Mouse (Mus musculus) Patski (cell line): ENCODE results near the gene Gabrd. TPM values are rescaled to one million over a fixed set of nuclear protein-coding genes. Genes with fewer than 3 reads are reported as not detected.

Experiments
- ATAC-seq: fragments of 100-300 bp; one replicate; pipeline ENCODE4 v1.8.0; 2021
- CTCF ChIA-PET: fragments of 350-600 bp; sonication (Branson Sonifier 250); formaldehyde crosslinking; loops from one replicate; lab custom pipeline; 2022; ENCODE audit warnings: inconsistent platforms; lab: Charles Lee
- POLR2A ChIA-PET: fragments of 350-600 bp; sonication (Branson Sonifier 250); formaldehyde crosslinking; loops from one replicate; lab custom pipeline; 2022; ENCODE audit warnings: antibody characterized with exemption, inconsistent platforms; lab: Charles Lee
- DNase-seq: peaks from one replicate; pipeline ENCODE4 v3.0.0-alpha.2; 2011; ENCODE audit warnings: low read depth, low spot score
- H3K27me3 ChIP-seq: fragments of 371-371 bp; one replicate; pipeline ENCODE4 v1.5.1; 2021
- CTCF ChIP-seq: fragments of 100-300 bp; IDR thresholded peaks from one replicate; pipeline ENCODE4 v1.5.1; 2021
- in situ Hi-C: fragments of 300-500 bp; cut with MboI; formaldehyde crosslinking; loops from 3 replicates; pipeline ENCODE4 v1.11.1; 2018; ENCODE audit warnings: low pct_unique_long_range_greater_than_20kb, mixed read lengths
- polyA plus RNA-seq: library from polyadenylated mRNA; unstranded; gene quantifications from one replicate; pipeline ENCODE4 v1.2.3, GENCODE M21; 2021

Gabrd gene
- polyA plus RNA-seq, 1 experiment from 2014 or later, result not detected

GRCm38 (mm10) chr4:155361303-155361791, 36.6 kb downstream of the Gabrd start, which contains the start of gene Prkcz:
Gene Prkcz (minus strand): TSS chr4:155361361.
- ChIA-PET CTCF (interaction anchor here (1.2 kb wide), 1 partner anchor 36 kb away, joined by 3 read pairs; no protein-coding TSS in a partner anchor), POLR2A (interaction anchor here (0.6 kb wide), 1 partner anchor 239 kb away, joined by 3 read pairs; no protein-coding TSS in a partner anchor)
- DNase-seq, result peak; percentile 59
- in situ Hi-C loops, result no loop called here
- TF ChIP-seq CTCF, result no peak
- ATAC-seq, result peak; percentile 93
- no peaks in the 10 kb centered on the region for H3K27me3 ChIP-seq

- peak; percentile 3 for ATAC-seq
- POLR2A ChIA-PET, result interaction anchor here (0.7 kb wide), 1 partner anchor 193 kb away, joined by 8 read pairs; no protein-coding TSS in a partner anchor
- in situ Hi-C loops, result no loop called here
- no peak for DNase-seq
- CTCF ChIA-PET, result interaction anchor here (1.2 kb wide), 1 partner anchor 36 kb away, joined by 3 read pairs; no protein-coding TSS in a partner anchor
- no peaks in the 10 kb centered on the region for H3K27me3 ChIP-seq
- TF ChIP-seq CTCF, result no peak
These were observed 37.1 kb downstream of the Gabrd start for GRCm38 (mm10) chr4:155360856-155361255.

GRCm38 (mm10) chr4:155359560-155360464, 38.1 kb downstream of the Gabrd start:
- TF ChIP-seq CTCF, result no peak
- DNase-seq (no peak), ATAC-seq (no peak)
- in situ Hi-C loops, result no loop called here
- ChIA-PET CTCF (interaction anchor here (1.2 kb wide), 1 partner anchor 37 kb away, joined by 3 read pairs; no protein-coding TSS in a partner anchor), POLR2A (interaction anchor here (0.7 kb wide), 1 partner anchor 195 kb away, joined by 8 read pairs; no protein-coding TSS in a partner anchor)
- no peaks in the 10 kb centered on the region for H3K27me3 ChIP-seq

GRCm38 (mm10) chr4:155357601-155358000, 40.3 kb downstream of the Gabrd start:
- TF ChIP-seq CTCF, result no peak
- ATAC-seq (no peak), DNase-seq (no peak)
- ChIA-PET CTCF (no interaction called here), POLR2A (no interaction called here)
- in situ Hi-C loops, result no loop called here
- H3K27me3 ChIP-seq, result no peaks in the 10 kb centered on the region

GRCm38 (mm10) chr4:155356354-155356753, 41.6 kb downstream of the Gabrd start:
- DNase-seq (no peak), ATAC-seq (no peak)
- ChIA-PET POLR2A (no interaction called here), CTCF (no interaction called here)
- H3K27me3 ChIP-seq, result no peaks in the 10 kb centered on the region
- in situ Hi-C loops, result no loop called here
- TF ChIP-seq CTCF, result no peak

GRCm38 (mm10) chr4:155354546-155354945, 43.4 kb downstream of the Gabrd start:
- ATAC-seq, result no peak
- ChIA-PET CTCF (no interaction called here), POLR2A (no interaction called here)
- DNase-seq, result no peak
- in situ Hi-C loops, result no loop called here
- no peak for TF ChIP-seq CTCF
- H3K27me3 ChIP-seq, result no peaks in the 10 kb centered on the region

GRCm38 (mm10) chr4:155354035-155354434, 43.9 kb downstream of the Gabrd start:
- ChIA-PET POLR2A (no interaction called here), CTCF (no interaction called here)
- DNase-seq, result no peak
- ATAC-seq, result no peak
- H3K27me3 ChIP-seq, result no peaks in the 10 kb centered on the region
- TF ChIP-seq CTCF, result no peak
- in situ Hi-C loops, result no loop called here

- DNase-seq (no peak), ATAC-seq (no peak)
- in situ Hi-C loops, result no loop called here
- ChIA-PET POLR2A (no interaction called here), CTCF (no interaction called here)
- no peak for TF ChIP-seq CTCF
- H3K27me3 ChIP-seq, result no peaks in the 10 kb centered on the region
These were observed 45.3 kb downstream of the Gabrd start for GRCm38 (mm10) chr4:155352581-155352980.

- no peaks in the 10 kb centered on the region for H3K27me3 ChIP-seq
- DNase-seq (no peak), ATAC-seq (no peak)
- CTCF ChIA-PET, result no interaction called here
- POLR2A ChIA-PET, result no interaction called here
- TF ChIP-seq CTCF, result no peak
- in situ Hi-C loops, result no loop called here
These were observed 51.6 kb downstream of the Gabrd start for GRCm38 (mm10) chr4:155346350-155346749.

GRCm38 (mm10) chr4:155345608-155345953, 52.3 kb downstream of the Gabrd start:
- ATAC-seq, result no peak
- no peaks in the 10 kb centered on the region for H3K27me3 ChIP-seq
- TF ChIP-seq CTCF, result no peak
- DNase-seq, result no peak
- CTCF ChIA-PET, result no interaction called here
- POLR2A ChIA-PET, result no interaction called here
- in situ Hi-C loops, result no loop called here
